Comparison of ENCODE assay signal across 23 mouse cellular contexts in the genomic region with DNA sequence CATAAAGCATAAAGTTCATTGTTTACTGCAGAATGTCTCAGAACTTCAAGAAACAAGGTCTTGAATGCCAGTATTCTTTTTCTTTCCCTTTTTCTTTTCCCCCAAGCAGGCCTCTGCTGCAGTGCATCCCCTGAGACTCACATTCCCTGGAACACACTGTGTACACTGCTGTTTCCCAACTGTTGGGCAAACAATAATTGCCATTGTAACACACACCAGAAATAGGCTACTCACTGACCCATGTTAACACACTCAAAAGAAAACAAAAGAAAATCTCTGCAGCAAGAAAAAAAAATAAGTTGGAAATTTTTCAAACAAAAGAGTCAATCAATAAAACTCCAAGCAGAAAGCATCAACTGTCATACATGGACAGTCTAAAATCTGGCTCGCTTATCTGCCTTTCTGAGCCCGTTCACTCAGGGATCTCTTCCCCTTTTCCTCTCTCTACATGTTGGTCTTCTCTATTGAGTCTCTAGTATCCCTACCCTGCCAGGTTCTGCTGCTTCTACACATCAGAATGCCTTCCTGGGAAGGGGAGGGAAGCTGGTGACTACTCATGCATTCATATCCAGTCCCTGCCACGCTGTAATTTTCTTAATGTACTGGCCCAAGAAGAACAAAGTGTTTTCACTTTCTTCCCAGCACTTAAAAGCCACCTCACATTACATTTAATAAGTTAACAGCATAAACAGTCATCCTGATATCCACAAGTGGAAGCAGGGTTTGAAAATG.
DNase-seq lines count a peak whose midpoint lies in the region; ATAC-seq lines count a peak whose summit lies in the region.
"Had no signal": no experiment of that assay in that cellular context is flagged by ENCODE, and none has a peak within 500 bp of the region (broad histone marks: within the 10 kb centered on the region; RNA-seq: fewer than 3 reads in every experiment).

No protein-coding gene starts in this region.

- no peak overlapping the region for H3K9ac ChIP-seq in heart, embryonic 11.5 days (ENCODE audit: low read depth, low read length)
- no peak overlapping the region for H3K9ac ChIP-seq in midbrain, embryonic 11.5 days (ENCODE audit: low read length)
- H3K9ac ChIP-seq: forebrain, embryonic 13.5 days; hindbrain, embryonic 15.5 days; intestine, embryonic 15.5 days; limb, embryonic 12.5 days; liver, embryonic 15.5 days; lung, embryonic 14.5 days had no signal

- H3K4me3 ChIP-seq in heart, embryonic 11.5 days (ENCODE audit: low read depth, low read length) = no peak overlapping the region
- no peak overlapping the region for H3K4me3 ChIP-seq in midbrain, embryonic 11.5 days (ENCODE audit: low read depth, low read length)
- no peak overlapping the region for H3K4me3 ChIP-seq in midbrain, embryonic 10.5 days
- H3K4me3 ChIP-seq: forebrain, embryonic 13.5 days; hindbrain, embryonic 15.5 days; intestine, embryonic 15.5 days; layer of hippocampus, adult 2 months; left cerebral cortex, adult 2 months; limb, embryonic 12.5 days; liver, embryonic 15.5 days had no signal

- WGBS in heart, embryonic 11.5 days (ENCODE audit: insufficient replicate concordance) = 73% methylated on average over 3 of the region's 3 CpGs
- WGBS in midbrain, embryonic 11.5 days = 69% methylated on average over 3 of the region's 3 CpGs
- 79% methylated on average over 3 of the region's 3 CpGs for WGBS in midbrain, embryonic 10.5 days

- DNase-seq in heart, adult 18-20 months = peak; percentile 18 to 32
- peak; percentile 80 for DNase-seq in midbrain, embryonic 11.5 days (ENCODE audit: low spot score, missing footprints)
- no peak for DNase-seq in midbrain, embryonic 10.5 days (ENCODE audit: low spot score)
- peak; percentile 54 for DNase-seq in Muller cell, postnatal 12 days (ENCODE audit: inconsistent ontology term)
- DNase-seq in mesoderm, embryonic 11.5 days (ENCODE audit: low read depth, low spot score) = peak; percentile 9
- no peak for DNase-seq in right cerebral cortex, postnatal 4 days
- DNase-seq: adrenal gland, postnatal 36 days; cerebellum, adult 8-10 months; cerebellum, postnatal 36 days; gastrocnemius, postnatal 10 days; kidney, adult 2 months; kidney, postnatal 36 days; lung, embryonic 14.5 days; lung, postnatal 14 days; thymus, postnatal 4 days had no signal

- H3K36me3 ChIP-seq in heart, embryonic 11.5 days (ENCODE audit: control insufficient read depth, insufficient read depth, low read length) = no peaks in the 10 kb centered on the region
- no peaks in the 10 kb centered on the region for H3K36me3 ChIP-seq in midbrain, embryonic 11.5 days (ENCODE audit: control insufficient read depth, insufficient read depth, low read length)
- no peaks in the 10 kb centered on the region for H3K36me3 ChIP-seq in midbrain, embryonic 10.5 days
- H3K36me3 ChIP-seq: hindbrain, embryonic 15.5 days; intestine, embryonic 15.5 days; limb, embryonic 12.5 days; liver, embryonic 15.5 days had no signal

- no peak for ATAC-seq in heart, embryonic 11.5 days (replicated peaks; ENCODE audit: insufficient number of reproducible peaks, low FRiP score, low TSS enrichment)
- no peak for ATAC-seq in midbrain, embryonic 11.5 days (ENCODE audit: low FRiP score)
- ATAC-seq: forebrain, embryonic 13.5 days; intestine, embryonic 15.5 days had no signal

- no peak overlapping the region for H3K27ac ChIP-seq in heart, embryonic 11.5 days (ENCODE audit: low read depth, low read length)
- no peak overlapping the region for H3K27ac ChIP-seq in midbrain, embryonic 11.5 days (ENCODE audit: low read depth, low read length)
- H3K27ac ChIP-seq in midbrain, embryonic 10.5 days (replicated peaks) = no peak overlapping the region
- H3K27ac ChIP-seq: forebrain, embryonic 13.5 days; hindbrain, embryonic 15.5 days; intestine, embryonic 15.5 days; layer of hippocampus, adult 2 months; left cerebral cortex, adult 2 months; limb, embryonic 12.5 days; liver, embryonic 15.5 days had no signal

- no peaks in the 10 kb centered on the region for H3K9me3 ChIP-seq in heart, embryonic 11.5 days (replicated peaks; ENCODE audit: control insufficient read depth, low read length)
- no peaks in the 10 kb centered on the region for H3K9me3 ChIP-seq in midbrain, embryonic 11.5 days (ENCODE audit: control insufficient read depth, low read length)
- H3K9me3 ChIP-seq in midbrain, embryonic 10.5 days (replicated peaks) = no peaks in the 10 kb centered on the region
- H3K9me3 ChIP-seq: forebrain, embryonic 13.5 days; hindbrain, embryonic 15.5 days; intestine, embryonic 15.5 days; limb, embryonic 12.5 days; liver, embryonic 15.5 days had no signal

- H3K4me2 ChIP-seq in heart, embryonic 11.5 days = no peak overlapping the region
- no peak overlapping the region for H3K4me2 ChIP-seq in midbrain, embryonic 11.5 days
- H3K4me2 ChIP-seq: forebrain, embryonic 13.5 days; hindbrain, embryonic 15.5 days; intestine, embryonic 15.5 days; limb, embryonic 12.5 days; liver, embryonic 15.5 days; lung, embryonic 14.5 days had no signal

- H3K27me3 ChIP-seq in heart, embryonic 11.5 days (ENCODE audit: control insufficient read depth, insufficient read depth, low read length) = no peaks in the 10 kb centered on the region
- H3K27me3 ChIP-seq in midbrain, embryonic 11.5 days (ENCODE audit: control insufficient read depth, insufficient read depth, low read length) = no peaks in the 10 kb centered on the region
- no peaks in the 10 kb centered on the region for H3K27me3 ChIP-seq in midbrain, embryonic 10.5 days (ENCODE audit: low read depth, poor library complexity, severe bottlenecking)
- H3K27me3 ChIP-seq: forebrain, embryonic 13.5 days; hindbrain, embryonic 15.5 days; intestine, embryonic 15.5 days; limb, embryonic 12.5 days; liver, embryonic 15.5 days had no signal

- no peaks in the 10 kb centered on the region; the same call in 1 of the 2 replicates for H3K4me1 ChIP-seq in heart, embryonic 11.5 days (ENCODE audit: control insufficient read depth, insufficient read depth, low read length)
- no peaks in the 10 kb centered on the region; the same call in 1 of the 2 replicates for H3K4me1 ChIP-seq in midbrain, embryonic 11.5 days (ENCODE audit: control insufficient read depth, insufficient read depth, low read length)
- peaks cover 20% of the 10 kb centered on the region for H3K4me1 ChIP-seq in midbrain, embryonic 10.5 days
- H3K4me1 ChIP-seq: intestine, embryonic 15.5 days; liver, embryonic 15.5 days had no signal

Comparison
In these comparisons a context has a peak if more than half of its experiments do, and no peak if none do; other contexts are left out.
1. DNase-seq: peak in heart, adult 18-20 months (2 of 2), midbrain, embryonic 11.5 days (single experiment), Muller cell, postnatal 12 days (single experiment) and mesoderm, embryonic 11.5 days (single experiment); none in midbrain, embryonic 10.5 days (single experiment) and right cerebral cortex, postnatal 4 days (single experiment).